16 mouse cellular contexts compared by ENCODE assay signal in the genomic region with DNA sequence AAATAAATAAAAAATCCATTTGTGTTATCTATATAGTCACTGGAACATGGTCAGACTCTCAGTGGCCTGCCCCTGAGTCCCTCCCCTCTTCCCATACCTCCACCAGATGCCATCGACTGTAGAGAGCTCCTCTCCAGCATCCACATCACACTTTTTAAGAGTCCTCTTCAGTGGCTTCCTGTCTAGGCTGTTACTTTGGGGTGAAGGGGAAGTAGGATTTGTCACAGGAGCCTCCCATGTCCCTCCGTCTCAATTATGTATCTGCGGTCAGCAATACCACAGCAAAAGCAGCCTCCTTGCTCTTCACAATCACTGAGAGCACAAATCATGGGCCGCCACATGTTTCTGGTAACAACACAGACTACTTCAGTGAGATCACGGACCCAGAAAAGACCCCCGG.
"Had no signal": no experiment of that assay in that cellular context is flagged by ENCODE, and none has a peak within 500 bp of the region (broad histone marks: within the 10 kb centered on the region; RNA-seq: fewer than 3 reads in every experiment).

No protein-coding gene starts in this region.

- DNase-seq: lung, adult 18-20 months; lung, embryonic 14.5 days; lung, postnatal 10 days; retina, postnatal 1 day; right cerebral cortex, adult 18-20 months; right cerebral cortex, postnatal 25 days; right cerebral cortex, postnatal 4 days; spleen, adult 18-20 months; thymus, adult 18-20 months; thymus, postnatal 14 days; thymus, postnatal 36 days had no signal

- H3K4me3 ChIP-seq: midbrain, embryonic 13.5 days; midbrain, embryonic 15.5 days; neural tube, embryonic 12.5 days had no signal

- H3K27ac ChIP-seq: liver, embryonic 14.5 days; macrophage; midbrain, embryonic 13.5 days; midbrain, embryonic 15.5 days; neural tube, embryonic 12.5 days had no signal

- ATAC-seq: midbrain, embryonic 13.5 days; midbrain, embryonic 15.5 days had no signal
